Mouse (Mus musculus) cerebellum, adult 2 months (tissue): ENCODE measurements around the gene Clec2e. TPM values are rescaled to one million over a fixed set of nuclear protein-coding genes. Genes with fewer than 3 reads are reported as not detected.
"Not testable (repeated sequence)": the region's sequence is repeated elsewhere in the genome, so short reads cannot be mapped to it uniquely, and the experiment has no call there.

Experiments used
- DNase-seq, 2 experiments: peaks; one replicate each; pipeline ENCODE4 v3.0.0; 2021
- H3K27ac ChIP-seq: fragments of 200-500 bp; 2 replicates; pipeline ENCODE4 v1.5.1; 2012; ENCODE audit warnings: low read length, control low read depth, inconsistent platforms; ENCODE audit not compliant: insufficient read depth
- H3K27me3 ChIP-seq: fragments of 200-500 bp; 2 replicates; pipeline ENCODE4 v1.6.1; 2012; ENCODE audit warnings: inconsistent platforms, mild to moderate bottlenecking, low read length, moderate library complexity; ENCODE audit not compliant: control insufficient read depth, insufficient read depth
- H3K4me1 ChIP-seq: fragments of 200-500 bp; 2 replicates; pipeline ENCODE4 v1.6.1; 2011; ENCODE audit warnings: low read length; ENCODE audit not compliant: control insufficient read depth, insufficient read depth
- H3K4me3 ChIP-seq: fragments of 200-500 bp; replicated peaks from 2 replicates; pipeline ENCODE3; 2011; ENCODE audit warnings: mild to moderate bottlenecking, low read depth, low read length, control low read depth; ENCODE audit not compliant: insufficient read depth
- CTCF ChIP-seq: fragments of 200-500 bp; IDR thresholded peaks from 2 replicates; pipeline ENCODE4 v1.5.1; 2011; ENCODE audit warnings: low read depth, mild to moderate bottlenecking, control low read depth, low read length, moderate library complexity, borderline replicate concordance; ENCODE audit not compliant: insufficient read depth
- POLR2A ChIP-seq: fragments of 200-500 bp; IDR thresholded peaks from 2 replicates; pipeline ENCODE4 v1.6.1; 2011; ENCODE audit warnings: low read length, control low read depth, borderline replicate concordance; ENCODE audit not compliant: insufficient read depth
- WGBS: fragments of 180-500 bp; shearing (Covaris S2); methylation state at CpG from one replicate; pipeline ENCODE4 v1.1.7; 2018; 5-methylcytosine and 5-hydroxymethylcytosine counted together
- polyA plus RNA-seq: library from polyadenylated mRNA; depleted of rRNA; stranded (reverse); fragments of >200 nt; gene quantifications from 2 replicates; pipeline ENCODE4 v1.2.3, GENCODE M21; 2012

Gene Clec2e
- polyA plus RNA-seq, 1 experiment, result not detected

DNA sequence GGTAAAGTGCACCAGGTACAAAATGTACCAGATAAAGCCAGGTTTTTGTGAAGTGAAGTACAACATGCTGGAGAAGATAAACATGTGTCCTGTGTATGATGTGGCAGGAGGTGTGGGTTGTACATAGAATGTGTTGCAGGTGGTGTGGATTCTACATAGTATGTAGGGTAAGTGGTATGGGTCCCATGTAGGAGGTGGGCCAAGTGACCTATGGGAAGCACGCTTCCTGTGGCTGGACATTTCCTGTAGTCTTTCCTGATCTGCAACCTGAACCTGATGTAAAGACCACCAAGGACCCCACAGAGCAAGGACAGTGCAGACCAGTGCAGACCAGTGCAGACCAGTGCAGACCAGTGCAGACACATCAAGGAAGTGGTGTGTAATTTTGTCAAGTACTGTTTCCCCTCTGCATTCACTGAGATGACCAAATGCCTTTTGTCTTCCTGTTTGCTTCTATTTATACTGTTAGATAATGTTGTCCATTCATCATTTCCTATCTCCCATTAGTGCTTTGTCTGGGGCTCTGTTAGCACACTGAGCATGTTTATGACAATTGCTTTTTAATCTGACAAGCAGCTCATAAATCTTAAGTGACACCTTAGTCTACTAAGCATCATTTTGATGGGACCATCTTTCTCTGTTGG lies 12.4 kb upstream of the Clec2e start:
- Histone ChIP-seq H3K4me3 (no peak overlapping the region), H3K27me3 (no peaks in the 10 kb centered on the region), H3K27ac (no peak overlapping the region), H3K4me1 (no peaks in the 10 kb centered on the region)
- WGBS, result 88% methylated on average over 1 of the region's 1 CpGs
- no peak for DNase-seq
- TF ChIP-seq POLR2A, result no peak

DNA sequence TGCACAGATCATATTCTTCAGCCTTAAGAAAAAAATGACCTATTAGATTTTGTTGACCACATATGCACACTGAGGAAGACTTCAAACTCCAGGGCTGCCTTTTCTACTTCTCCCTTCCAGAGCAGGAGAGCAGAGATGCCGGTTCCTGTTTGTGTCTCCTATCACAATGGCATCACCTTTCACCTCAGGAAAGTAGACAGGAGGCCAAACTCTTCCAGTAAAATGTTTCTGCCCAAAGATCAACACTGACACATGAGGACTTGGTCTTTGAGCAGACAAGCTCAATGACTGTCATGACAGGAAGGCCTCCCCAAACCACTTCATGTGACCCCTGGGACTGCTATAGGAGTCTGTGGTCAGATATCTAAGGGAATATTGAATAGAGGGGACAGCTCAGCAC lies 11.8 kb upstream of the Clec2e start:
- no peaks in the 10 kb centered on the region for H3K4me1 ChIP-seq
- TF ChIP-seq POLR2A (no peak), CTCF (no peak)
- DNase-seq, result no peak
- no peaks in the 10 kb centered on the region for H3K27me3 ChIP-seq
- no peak overlapping the region for H3K27ac ChIP-seq
- no peak overlapping the region for H3K4me3 ChIP-seq
- WGBS, result 80% methylated on average over 1 of the region's 1 CpGs

DNA sequence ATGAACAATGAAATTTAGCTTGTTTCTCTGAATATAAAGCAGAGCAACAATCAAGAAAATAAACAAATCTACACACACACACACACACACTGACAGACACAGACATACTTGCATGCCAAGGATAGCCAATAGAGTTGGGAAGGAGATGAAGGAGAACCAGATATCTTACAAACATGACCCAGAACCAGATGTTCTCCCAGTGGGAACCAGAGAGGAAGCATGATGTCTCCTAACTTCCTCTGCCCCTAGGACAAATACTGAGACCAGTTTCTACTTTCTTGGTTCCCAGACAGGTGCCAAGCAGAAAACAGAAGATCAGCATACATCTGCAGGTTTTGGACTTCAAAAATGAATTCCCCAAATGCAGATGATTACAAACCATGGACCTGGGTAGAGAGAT lies 7.2 kb upstream of the Clec2e start:
- H3K4me1 ChIP-seq, result no peaks in the 10 kb centered on the region
- no peak for DNase-seq
- H3K27ac ChIP-seq, result no peak overlapping the region
- TF ChIP-seq POLR2A (no peak), CTCF (no peak)
- no peaks in the 10 kb centered on the region for H3K27me3 ChIP-seq
- no peak overlapping the region for H3K4me3 ChIP-seq

DNA sequence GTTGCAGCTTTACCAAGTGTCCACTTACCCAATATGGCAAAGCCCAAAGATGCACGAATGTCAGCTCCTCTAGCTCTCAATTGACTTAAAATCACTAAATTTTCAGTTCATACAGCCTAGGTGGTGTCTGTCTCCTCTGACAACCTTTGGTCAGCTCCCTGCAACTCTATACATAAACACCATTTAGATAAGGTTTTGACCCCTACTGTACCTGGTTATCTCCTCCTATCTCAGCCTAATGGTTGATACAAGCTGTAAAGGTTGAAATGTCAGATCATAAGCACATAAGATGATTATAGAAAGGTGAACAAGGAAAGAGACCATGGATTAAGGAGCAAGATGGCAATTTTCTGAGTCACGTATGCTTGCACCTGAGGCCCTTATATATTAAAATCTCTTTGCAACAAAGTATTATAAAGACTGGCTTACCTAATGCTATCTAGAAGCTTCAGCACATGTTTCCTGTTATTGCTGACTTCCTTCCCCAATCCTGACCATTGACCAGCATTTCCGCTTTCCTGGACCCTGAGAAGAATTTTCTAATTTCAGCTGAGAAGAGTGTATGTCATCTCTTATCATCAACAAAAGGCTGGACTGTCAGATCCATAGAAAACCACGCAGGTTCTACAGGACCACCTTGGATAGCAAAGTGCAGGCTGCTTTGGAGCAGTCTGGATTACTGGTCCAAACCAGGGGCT lies 2.3 kb upstream of the Clec2e start:
- WGBS, result 87% methylated on average over 4 of the region's 4 CpGs
- Histone ChIP-seq H3K4me1 (no peaks in the 10 kb centered on the region), H3K27me3 (no peaks in the 10 kb centered on the region), H3K27ac (no peak overlapping the region), H3K4me3 (no peak overlapping the region)
- TF ChIP-seq POLR2A, result no peak
- TF ChIP-seq CTCF, result no peak
- DNase-seq, result no peak

DNA sequence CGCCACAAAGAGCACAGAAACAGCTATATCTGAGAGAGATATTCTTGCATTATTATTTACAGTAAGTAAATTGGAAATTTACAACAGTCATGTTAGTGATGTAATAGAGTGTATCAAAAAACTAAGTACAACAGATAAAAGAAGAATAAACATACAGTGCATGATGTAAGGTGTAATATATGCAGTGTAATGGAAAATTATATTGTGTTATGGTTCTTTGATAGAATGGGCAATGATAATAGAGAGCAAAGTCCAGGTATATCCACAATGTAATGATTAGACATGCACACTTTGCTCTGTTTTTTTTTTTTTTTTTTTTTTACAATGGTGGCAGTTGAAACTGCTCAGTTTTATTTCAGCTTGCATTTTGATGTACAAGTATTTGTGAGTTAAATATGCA lies 891 bp upstream of the Clec2e start:
- WGBS, result 90% methylated on average over 1 of the region's 1 CpGs
- no peaks in the 10 kb centered on the region for H3K4me1 ChIP-seq

DNA sequence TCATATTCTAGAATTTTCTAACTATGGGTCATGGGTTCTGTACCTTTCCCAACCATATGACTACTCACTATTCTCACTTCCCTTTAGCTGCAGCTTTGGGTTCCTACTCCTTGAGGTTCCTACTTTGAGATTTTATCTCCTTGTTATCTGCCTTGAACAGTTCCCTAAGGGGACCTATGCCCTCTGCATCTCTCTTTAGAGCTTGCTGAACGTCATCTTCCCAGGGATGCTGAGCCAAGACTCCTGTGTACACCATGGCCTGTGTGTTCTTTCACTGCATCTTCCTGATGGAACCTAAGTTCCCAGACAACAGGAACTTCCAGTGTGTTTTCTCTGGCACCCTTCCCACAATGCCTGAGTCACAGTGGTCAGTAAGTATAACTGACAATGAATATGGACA lies 2.8 kb downstream of the Clec2e start:
- Histone ChIP-seq H3K27ac (no peak overlapping the region), H3K4me1 (no peaks in the 10 kb centered on the region), H3K4me3 (no peak overlapping the region), H3K27me3 (no peaks in the 10 kb centered on the region)
- WGBS, result 42% methylated on average over 1 of the region's 1 CpGs
- TF ChIP-seq POLR2A (no peak), CTCF (no peak)
- no peak for DNase-seq

More for the DNA sequence above, 891 bp upstream of the Clec2e start:
- TF ChIP-seq CTCF (no peak), POLR2A (no peak)
- no peak overlapping the region for H3K4me3 ChIP-seq
- H3K27me3 ChIP-seq, result no peaks in the 10 kb centered on the region
- DNase-seq, result no peak
- no peak overlapping the region for H3K27ac ChIP-seq

DNA sequence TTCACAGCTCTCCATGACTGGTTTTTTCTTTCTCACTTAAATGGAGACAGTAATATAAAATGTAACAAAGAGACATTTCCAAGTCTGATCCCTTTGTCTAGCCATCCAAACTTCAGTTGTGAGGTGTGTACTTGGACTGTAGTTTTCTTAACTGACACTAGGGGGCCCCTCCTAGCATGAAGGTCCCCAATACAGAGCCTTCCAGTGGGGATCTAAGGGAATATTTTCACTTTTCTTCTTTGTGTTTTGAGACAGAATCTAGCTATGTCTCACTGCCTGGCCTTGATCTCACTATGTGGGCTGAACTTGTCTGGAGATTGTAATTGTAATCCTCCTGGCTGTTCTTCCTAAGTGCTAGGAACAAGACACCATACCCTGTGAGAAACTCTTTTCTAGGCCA lies 5.5 kb downstream of the Clec2e start:
- TF ChIP-seq POLR2A (no peak), CTCF (no peak)
- H3K4me1 ChIP-seq, result no peaks in the 10 kb centered on the region
- peak in 1 of 2 experiments; percentile 4 for DNase-seq
- no peak overlapping the region for H3K27ac ChIP-seq
- no peaks in the 10 kb centered on the region for H3K27me3 ChIP-seq
- H3K4me3 ChIP-seq, result no peak overlapping the region

DNA sequence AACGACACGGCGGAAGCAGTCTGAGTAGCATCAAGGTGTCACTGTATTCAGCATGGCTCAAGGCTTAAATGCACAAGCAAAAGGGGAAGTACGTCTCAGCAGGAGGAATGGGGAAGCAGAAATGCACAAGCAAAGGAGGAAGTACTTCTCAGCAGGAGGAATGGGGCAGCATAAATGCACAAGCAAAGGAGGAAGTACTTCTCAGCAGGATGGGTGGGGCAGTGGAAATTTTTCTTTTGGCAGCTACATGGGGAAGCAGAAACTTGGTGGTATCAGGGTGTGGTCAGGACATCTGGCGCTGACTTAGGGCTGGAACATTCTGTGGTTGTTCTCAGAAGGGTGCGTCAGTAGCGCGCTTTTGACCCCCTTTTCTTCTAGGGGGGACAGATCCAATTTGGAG lies 12.1 kb downstream of the Clec2e start:
- not testable (repeated sequence) for DNase-seq, H3K27me3 ChIP-seq, H3K27ac ChIP-seq, H3K4me3 ChIP-seq, H3K4me1 ChIP-seq
- WGBS, result 93% methylated on average over 8 of the region's 8 CpGs
